Mouse (Mus musculus) fibroblast of lung, adult 2 months (primary cell): Measurements from ENCODE around the gene Elmo1.

Experiments used
- DNase-seq: peaks from one replicate; pipeline ENCODE4 v3.0.0-alpha.2; 2011; ENCODE audit warnings: low read depth

Gene Elmo1

GRCm38 (mm10) chr13:20157059-20157458, 66.7 kb downstream of the Elmo1 start:
- no peak for DNase-seq

- DNase-seq: no peak
Measured at GRCm38 (mm10) chr13:20157529-20157928, 67.1 kb downstream of the Elmo1 start.

GRCm38 (mm10) chr13:20163339-20163954, 73.1 kb downstream of the Elmo1 start:
- no peak for DNase-seq

DNA sequence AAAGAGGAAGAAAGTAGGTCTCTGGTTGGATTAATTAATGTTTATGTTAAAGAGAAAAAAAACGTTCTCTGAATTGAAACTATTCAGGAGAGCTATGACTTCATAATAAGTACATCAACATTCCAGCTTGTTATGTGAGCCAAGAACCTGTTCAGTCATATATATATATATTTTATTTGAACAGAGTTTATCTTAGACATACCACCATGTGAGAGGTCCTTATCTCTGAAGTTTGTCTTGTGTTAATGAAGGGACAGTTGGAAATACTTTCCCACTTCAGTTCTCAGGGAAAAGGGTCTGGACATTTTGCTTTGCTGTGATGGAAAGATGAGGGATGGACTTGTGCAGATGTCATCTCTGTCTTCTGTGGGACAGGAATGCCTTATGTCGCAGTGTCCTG, 74.4 kb downstream of the Elmo1 start:
- no peak for DNase-seq

- no peak for DNase-seq
Measured at GRCm38 (mm10) chr13:20173987-20174654, 83.7 kb downstream of the Elmo1 start.

GRCm38 (mm10) chr13:20174655-20175280, 84.4 kb downstream of the Elmo1 start:
- no peak for DNase-seq

GRCm38 (mm10) chr13:20180738-20181137, 90.3 kb downstream of the Elmo1 start:
- DNase-seq: no peak

- DNase-seq: no peak
Measured at GRCm38 (mm10) chr13:20181321-20181720, 90.9 kb downstream of the Elmo1 start.

DNA sequence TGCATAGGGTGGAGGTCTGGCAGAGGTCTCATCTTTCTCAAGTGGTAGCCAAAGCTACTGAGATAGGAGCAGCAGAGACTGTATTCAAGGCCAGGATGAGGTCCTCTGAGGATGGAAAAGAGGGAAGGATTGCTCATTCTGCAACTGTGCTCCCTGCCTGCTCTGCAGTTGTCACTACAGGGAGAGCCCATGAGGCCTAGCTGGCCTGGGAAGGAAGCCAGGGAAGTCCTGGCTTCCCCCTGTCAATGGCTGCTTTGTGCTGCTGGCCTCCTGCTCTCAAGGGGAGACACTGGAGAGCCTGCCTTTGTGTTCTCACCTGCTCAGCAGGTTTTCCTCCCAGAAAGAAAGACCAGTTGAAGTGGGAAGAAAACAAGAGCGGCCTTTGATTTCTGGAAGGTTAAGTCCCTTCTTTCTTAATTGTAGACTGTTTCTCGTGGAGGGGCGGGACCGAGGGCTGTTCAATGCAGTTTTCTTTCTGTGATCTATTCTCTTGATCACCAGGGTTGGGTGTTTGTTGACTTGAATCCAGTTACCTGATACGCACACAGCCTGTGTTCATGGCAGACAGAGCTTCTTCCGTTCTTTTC, 91.9 kb downstream of the Elmo1 start:
- no peak for DNase-seq

- DNase-seq: no peak
Measured at GRCm38 (mm10) chr13:20183512-20184238, 93.3 kb downstream of the Elmo1 start.

- DNase-seq: no peak
Measured at GRCm38 (mm10) chr13:20184239-20185033, 94.0 kb downstream of the Elmo1 start.

- DNase-seq: no peak
Measured at GRCm38 (mm10) chr13:20185034-20185846, 94.8 kb downstream of the Elmo1 start.

DNA sequence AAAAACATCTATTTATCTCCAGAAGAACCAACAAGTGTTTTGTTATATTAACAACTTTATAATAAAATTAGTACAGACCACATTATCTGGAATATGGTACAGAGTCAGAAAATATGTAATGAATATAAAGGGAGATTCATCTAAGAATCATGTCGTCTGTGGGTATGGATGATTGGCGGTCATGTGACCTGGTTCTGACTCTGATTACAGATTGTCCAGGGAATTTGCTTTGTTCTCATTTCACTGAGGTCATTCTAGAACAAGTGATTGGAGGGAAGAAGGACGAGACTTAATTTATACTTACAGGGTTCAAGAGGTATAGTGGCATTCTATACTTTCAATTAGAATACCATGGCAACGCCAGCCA, 95.4 kb downstream of the Elmo1 start:
- no peak for DNase-seq

DNA sequence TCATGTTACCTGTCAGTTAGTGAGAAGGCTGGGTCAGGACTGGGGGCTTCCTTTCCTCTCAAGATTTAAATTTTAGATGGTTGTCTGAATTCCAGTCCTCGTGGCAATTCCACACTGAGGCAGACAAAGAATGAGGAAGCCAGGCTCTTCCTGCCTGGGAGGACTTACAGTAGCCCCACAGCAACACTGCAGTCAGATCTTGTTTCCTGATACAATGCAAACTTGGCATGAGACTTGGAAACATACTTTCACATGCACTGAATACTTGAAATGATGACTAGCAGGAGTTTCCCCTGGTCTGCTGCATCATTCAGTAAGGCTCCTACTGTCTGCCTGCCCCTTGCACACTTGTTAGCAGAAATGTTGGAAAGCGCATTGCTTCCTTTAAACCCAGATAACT, 97.3 kb downstream of the Elmo1 start:
- DNase-seq: no peak

- DNase-seq: no peak
Measured at GRCm38 (mm10) chr13:20192009-20192584, 101.7 kb downstream of the Elmo1 start.

DNA sequence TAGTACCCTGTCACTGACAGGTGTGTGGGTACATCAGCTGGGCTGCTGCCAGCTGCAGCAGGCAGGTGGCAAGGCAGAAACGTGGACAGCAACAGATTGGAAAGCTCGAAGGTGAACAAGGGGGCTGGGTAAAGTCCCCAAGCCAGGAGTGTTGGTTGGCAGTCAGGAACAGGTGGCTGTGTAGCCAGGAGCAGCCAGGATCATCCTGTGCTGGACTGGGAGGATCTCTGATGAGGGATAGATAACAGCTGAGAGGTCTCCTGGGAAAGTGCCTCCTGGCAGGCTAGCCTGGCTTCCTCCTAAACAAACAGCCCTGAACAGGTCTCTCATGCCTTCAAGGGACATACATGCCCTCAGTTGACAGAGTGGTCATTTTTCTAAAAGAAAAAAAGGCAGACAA, 110.2 kb downstream of the Elmo1 start:
- DNase-seq: no peak

GRCm38 (mm10) chr13:20202617-20203016, 112.2 kb downstream of the Elmo1 start:
- no peak for DNase-seq

DNA sequence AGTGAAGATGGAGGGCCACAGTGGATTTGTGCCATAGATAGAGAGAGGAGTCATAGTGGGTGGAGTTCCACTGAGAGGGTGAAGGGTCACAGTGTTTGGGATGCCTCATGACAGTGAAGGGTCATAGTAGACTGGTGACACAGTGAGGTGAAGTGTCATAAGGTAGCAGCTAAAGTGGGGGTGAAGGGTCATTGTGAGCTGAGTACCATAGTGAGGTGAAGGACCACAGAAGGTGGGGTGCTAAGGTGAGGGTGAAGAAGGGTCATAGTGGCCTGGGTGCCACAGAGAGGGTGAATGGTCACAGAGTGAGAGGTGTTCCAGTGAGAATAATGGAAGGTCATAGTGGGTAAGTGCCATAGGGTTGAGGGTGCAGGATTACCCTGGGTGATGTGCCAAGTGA, 113.8 kb downstream of the Elmo1 start:
- no peak for DNase-seq

GRCm38 (mm10) chr13:20205007-20205745, 114.8 kb downstream of the Elmo1 start:
- DNase-seq: no peak

- no peak for DNase-seq
Measured at GRCm38 (mm10) chr13:20205746-20206145, 115.3 kb downstream of the Elmo1 start.
